ENCODE assay signal across 12 mouse cellular contexts in the genomic region with DNA sequence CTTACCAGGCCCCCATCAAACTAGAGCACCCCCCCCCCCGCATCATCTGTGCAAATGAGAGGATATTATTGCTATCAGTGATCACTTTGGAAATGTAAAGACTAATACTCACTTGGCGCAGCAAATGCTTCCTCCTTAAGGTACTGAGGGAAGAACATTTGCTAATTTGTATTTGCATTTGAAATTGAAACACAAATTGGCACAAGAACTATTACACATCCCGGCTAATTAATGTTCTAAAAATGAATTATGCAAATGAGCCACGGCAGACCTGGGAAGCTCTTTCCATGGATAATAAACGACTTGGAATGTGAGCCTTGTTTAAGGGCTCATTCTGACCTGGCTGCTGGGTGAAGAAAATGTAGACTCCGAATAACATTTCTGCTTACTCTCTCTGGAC.
"Had no signal": no experiment of that assay in that cellular context is flagged by ENCODE, and none has a peak within 500 bp of the region (broad histone marks: within the 10 kb centered on the region; RNA-seq: fewer than 3 reads in every experiment).

No protein-coding gene starts in this region.

- H3K27me3 ChIP-seq: limb, embryonic 13.5 days; midbrain, embryonic 13.5 days had no signal

- H3K36me3 ChIP-seq: limb, embryonic 13.5 days; midbrain, embryonic 13.5 days had no signal

- H3K4me3 ChIP-seq: limb, embryonic 13.5 days; midbrain, embryonic 13.5 days had no signal

- DNase-seq: kidney, postnatal 10 days; left cerebral cortex, postnatal 4 days; lung, adult 2 months; lung, postnatal 36 days; right cerebral cortex, postnatal 4 days; spleen, adult 18-20 months; thymus, adult 18-20 months; thymus, postnatal 14 days had no signal

- H3K9ac ChIP-seq: limb, embryonic 13.5 days; liver, embryonic 14.5 days; midbrain, embryonic 13.5 days had no signal

- H3K4me2 ChIP-seq: limb, embryonic 13.5 days; midbrain, embryonic 13.5 days had no signal

- ATAC-seq: lung, postnatal 0 days; midbrain, embryonic 13.5 days had no signal

- H3K4me1 ChIP-seq: limb, embryonic 13.5 days; midbrain, embryonic 13.5 days had no signal

- H3K27ac ChIP-seq: limb, embryonic 13.5 days; liver, embryonic 14.5 days; midbrain, embryonic 13.5 days had no signal
